Mouse (Mus musculus) cortical plate, adult 2 months (tissue): ENCODE measurements around the gene 4930451I11Rik.

Experiments used
- CTCF ChIP-seq: fragments of 200-500 bp; IDR thresholded peaks from 2 replicates; pipeline ENCODE4 v1.5.1; 2011; ENCODE audit warnings: mild to moderate bottlenecking, control low read depth, low read length; ENCODE audit not compliant: insufficient read depth; ENCODE audit errors: extremely low read depth
- POLR2A ChIP-seq: fragments of 200-500 bp; IDR thresholded peaks from 2 replicates; pipeline ENCODE4 v1.6.1; 2011; ENCODE audit warnings: mild to moderate bottlenecking, low read length, control low read depth; ENCODE audit not compliant: insufficient read depth; ENCODE audit errors: extremely low read depth

DNA sequence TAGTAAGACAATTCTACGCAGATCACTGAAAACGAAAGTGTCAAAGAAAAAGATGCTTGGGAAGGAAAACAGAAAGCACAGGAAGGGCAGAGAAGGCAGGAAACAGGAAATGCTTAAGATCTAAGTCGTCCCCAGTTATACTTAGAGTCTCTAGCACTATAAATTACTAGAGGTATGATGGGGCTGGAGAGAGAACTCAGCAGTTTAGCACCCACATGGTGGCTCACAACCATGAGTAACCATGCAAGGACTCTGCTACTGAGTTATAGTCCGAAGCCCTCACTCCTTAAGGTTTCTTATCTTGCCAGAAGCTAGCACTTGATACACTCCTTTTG lies 37.2 kb downstream of the 4930451I11Rik start:
- no peak; the same call in 1 of the 2 replicates for TF ChIP-seq POLR2A
- no peak for TF ChIP-seq CTCF
